Mouse (Mus musculus): ENCODE data around the gene Nrxn1. TPM values are rescaled to one million over a fixed set of nuclear protein-coding genes. Genes with fewer than 3 reads are reported as not detected.
A peak's percentile ranks its signal among the peaks of the same experiment; 100 is the strongest.

Nrxn1 gene
- total RNA-seq, 2 experiments from 2014 or later, result 9.8 to 15.0 TPM

DNA sequence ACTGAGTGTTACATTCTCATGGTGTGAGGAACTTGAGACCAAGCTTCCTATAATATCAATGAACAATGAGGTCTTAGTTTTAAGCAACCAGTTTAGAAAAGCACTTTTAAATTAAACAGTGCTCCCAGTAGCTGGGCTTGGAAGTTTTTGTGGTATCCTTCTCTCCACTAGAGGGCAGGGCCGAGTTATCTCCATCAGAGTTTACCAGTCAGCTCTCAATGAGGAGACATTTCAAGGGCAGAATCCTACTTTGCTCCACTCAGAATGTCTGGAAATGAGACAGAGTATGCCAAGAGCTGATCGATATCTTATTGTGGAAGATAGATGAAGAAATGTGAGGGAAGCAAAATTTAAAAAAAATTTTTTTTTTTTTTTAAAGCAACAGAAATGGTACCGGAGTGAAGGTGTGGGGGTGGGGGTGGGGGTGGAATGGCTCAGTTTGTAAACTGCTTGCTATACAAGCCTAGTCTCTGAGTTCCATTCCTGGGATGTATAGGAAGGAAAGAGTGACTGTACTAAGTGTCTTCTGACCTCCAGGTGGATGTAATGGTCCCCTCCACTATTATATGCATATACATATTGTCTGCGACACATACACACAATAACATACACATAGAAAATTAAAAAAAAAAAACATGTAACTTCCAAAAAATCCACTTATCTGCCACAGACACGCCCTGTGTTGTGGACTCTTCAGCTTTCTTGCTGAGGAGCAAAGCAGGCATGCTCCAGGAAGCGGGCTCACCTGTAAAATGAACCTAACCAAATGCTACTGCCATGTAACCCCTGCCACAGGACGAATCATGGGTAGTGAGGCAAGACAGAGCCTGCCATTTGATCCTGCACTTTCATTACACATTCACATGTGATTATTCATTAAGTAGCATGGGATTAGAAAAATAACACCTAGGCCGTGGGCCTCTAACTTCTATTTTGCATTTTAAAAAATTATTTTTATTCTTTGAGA is 283.4 kb downstream of the Nrxn1 start:
- DNase-seq, result peak; percentile 74

DNA sequence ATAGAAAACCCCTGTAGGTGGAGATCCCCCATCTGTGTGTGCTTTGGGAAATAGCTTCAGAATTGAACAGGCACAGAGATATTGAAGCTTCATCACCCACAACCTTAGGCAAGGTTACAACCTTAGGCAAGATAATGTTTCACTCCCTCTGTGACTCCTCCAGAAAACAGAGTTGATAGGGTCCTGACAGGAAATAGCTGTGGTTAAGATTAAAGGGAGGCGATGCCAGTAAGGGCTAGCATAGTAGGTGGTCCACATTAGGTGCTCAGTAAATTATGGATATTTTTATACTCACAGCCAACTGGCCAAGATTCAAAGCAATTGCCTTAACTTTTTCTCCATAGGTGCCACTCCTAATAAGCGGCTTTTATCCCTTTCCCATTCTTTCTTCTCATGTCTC is 284.6 kb downstream of the Nrxn1 start:
- no peak for DNase-seq

DNA sequence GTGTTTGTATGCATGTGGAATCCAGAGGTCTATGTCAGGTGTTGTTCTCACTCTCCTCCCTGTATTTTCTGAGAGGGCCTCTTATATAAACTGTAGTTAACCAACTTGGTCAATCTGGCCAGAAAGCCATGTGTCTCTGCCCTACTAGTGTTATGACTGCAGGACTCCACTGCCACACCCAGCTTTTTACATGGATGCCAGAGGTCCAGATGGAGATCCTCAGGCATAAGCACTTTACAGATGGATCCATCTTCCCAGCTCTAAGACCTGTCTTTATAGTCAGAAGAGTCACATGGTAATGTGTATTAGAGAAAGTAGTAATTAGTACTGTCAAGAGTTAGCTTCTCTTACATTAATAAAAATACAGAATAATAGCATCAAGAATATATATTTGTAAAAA is 285.7 kb downstream of the Nrxn1 start:
- DNase-seq, result no peak

DNA sequence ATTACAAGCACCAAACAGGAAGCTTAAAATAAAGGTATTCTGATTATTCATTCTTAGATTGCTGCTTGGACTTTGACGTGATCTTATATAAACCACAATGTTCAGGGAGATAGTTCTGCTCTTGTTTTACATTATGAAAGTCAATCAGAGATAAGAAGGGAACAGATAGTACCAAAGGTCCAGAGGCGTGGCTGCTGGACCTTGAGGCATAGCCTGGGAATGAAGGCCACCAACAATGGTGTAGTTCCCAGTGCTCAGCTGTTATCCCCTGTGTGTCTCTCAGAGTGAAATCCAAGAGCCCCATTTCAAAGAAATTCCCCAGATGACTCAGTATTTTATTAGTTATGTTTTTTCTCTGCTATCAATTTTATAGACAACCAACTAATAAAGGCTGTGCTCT is 294.2 kb downstream of the Nrxn1 start:
- DNase-seq, result no peak

DNA sequence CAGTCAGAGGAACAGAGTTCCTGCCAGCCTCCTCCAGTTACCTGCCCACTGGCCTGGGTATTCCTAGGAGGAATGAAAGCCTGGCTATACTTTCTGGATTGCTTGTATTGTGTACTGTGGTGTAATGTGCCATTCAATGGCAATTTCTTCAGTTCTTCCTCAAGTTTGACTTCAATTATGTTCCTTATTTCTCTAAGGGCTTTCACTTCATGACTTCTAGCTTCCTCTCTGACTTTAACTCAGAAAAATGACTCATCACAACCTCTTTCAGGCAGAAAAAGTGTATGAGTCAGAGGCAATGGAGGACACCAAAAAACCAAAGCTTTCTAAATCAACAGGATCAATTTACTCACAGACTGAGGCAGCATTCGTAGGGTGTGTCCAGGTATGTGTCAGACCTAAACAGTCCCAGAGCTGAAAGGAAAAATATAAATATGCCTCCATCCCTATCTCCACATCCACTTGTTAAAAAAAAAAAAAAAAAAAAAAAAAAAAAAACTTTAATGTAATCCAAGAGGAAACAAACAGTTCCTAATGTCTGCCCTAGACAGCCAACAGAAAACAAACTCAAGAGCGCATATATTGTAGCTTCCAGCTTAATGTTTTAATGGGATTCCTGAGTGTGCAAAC is 295.1 kb downstream of the Nrxn1 start:
- DNase-seq, result no peak

DNA sequence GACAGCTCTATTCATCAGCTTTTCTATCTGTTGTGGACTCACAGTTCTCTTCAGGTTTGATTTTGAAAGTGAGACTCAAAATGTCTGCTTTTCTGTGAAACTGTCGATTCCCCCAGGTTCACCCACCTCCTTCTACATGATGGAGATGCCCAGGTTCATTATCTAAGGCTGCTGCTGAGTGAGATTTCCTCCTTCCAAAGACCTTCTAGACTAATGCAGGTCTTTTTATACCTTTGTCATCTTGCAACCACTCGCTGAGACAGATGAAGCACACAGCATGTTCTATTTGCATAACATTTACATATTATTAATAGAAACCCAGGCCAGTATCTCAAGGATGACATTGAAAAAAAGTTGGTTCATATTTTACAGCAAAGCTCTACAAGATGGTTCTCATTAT is 295.9 kb downstream of the Nrxn1 start:
- DNase-seq, result no peak

DNA sequence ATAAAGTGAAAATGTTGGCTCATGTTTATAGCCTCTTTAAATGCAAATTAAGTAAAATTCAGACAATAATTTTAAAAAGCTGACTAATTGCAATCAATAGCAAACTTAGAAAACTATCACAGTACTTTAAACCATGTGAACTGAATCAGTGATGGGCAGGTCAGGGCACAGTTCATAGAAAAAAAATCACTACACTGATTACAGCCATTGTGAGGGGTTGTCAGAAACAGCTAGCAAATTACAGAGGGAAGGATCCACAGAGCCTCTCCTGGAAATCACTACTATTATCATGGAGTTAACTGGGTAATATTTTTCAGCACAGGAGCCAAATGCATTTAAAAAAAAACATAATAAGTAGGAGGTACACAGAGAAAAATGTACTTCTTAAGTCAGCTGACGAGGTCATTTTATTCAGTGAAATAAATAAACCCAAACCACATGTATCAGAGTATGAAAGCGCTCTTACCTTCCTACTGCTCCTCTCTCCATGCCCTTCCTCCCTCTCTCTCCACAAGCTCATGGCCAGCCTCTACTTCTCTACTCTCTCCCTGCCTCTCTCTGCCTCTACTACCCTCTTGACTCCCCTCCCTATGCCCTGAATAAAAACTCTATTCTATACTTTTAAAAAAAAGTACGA is 304.3 kb downstream of the Nrxn1 start:
- DNase-seq, result no peak

DNA sequence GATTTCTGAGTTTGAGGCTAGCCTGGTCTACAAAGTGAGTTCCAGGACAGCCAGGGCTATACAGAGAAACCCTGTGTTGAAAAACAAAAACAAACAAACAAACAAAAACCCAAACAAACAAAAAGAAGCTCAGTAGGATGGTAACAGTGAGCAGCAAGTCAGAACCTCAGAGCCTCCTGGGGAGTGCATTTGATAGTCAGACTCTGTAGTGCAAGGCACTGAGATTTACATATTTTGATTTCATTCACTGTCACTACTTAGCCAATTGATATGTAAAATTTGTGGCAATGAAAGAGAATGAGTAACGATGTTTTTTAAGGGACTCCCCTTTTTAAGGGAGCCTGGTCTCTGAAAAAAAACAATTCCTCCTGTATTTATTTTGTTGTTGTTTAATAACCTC is 304.8 kb downstream of the Nrxn1 start:
- no peak for DNase-seq

DNA sequence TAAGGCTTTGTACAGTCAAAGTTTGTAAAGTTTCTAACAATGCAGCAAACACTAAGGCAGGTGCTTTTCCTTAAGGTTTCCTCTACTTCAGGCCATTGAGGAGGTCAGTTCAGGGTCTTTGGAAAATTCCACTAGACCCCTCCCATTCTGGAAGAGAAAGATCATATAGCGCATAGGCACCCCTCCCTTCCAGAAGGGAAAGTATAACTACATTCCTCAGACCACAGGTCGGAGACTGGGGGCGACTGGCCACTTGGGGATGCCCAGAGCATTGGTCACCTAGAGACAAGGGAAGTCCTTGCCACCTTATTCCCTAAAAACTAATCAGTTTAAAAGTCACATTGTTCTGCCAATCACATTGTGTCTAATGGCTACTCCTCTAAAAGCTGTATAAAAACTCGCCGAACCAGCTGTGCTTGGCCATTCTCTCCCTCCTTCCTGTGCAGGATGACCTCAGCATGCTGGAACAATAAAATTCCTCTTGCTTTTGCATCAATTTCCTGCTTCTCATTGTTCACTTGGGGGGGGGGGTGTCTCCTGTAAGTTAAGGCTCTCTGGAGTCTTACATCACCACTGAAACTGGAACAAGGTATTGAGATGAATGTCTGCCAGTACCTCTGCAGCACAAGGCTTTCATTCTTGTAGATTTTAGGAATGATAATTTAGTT is 305.6 kb downstream of the Nrxn1 start:
- no peak for DNase-seq

DNA sequence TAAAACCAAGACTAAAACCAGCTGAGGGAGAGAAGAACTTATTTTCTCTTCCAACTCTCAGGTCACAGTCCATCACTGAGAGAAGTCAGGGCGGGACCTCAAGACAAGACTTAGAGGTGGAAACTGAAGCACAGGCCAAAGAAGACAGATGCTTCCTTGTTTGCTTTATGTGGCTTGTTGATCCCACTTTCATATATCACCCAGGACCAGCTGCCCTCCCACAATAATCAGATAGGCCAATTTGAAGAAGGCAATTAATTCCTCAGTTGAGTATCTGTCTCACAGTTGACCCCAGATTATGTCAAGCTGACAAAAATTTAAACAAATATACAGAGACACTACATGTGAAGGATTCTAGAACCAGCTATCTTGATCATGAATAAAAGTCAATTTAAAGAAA is 312.4 kb downstream of the Nrxn1 start:
- no peak for DNase-seq

DNA sequence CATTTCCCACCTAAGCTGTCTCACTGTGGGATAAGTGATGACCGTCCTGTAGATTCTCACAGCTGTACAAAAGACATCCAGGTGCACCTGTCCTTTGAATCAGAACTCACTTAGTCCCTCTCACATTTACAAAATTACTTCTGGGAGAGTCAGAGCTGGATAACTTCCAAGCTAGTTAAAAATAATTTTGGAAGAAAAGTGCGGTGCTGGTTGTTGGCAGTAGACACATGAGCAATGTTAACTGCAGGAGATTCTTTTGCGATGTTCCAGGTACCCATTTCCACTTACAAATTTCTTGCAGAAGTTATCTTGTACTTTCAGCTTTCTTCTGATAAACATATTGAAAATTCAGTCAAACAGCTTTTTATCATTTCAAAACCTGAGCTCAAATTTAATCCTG is 317.5 kb downstream of the Nrxn1 start:
- no peak for DNase-seq

DNA sequence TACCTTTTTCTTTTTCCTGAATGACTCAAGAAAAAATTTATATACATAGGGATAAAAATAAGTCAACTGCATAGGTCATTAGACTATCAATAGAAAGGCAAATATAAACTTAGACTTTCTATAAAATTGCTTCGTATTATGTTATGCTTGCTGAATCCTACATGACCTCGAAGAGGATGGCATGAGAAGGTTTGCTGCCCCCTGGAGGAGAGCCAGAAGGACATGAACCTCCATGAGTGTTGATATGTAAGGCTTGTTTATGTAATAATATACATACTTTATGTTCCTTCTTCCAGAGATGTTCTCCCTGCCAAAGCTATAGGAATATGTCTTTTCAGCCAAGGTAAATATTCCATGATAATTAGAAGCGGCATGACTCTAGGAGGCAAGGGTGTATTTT is 319.6 kb downstream of the Nrxn1 start:
- peak; percentile 7 for DNase-seq

DNA sequence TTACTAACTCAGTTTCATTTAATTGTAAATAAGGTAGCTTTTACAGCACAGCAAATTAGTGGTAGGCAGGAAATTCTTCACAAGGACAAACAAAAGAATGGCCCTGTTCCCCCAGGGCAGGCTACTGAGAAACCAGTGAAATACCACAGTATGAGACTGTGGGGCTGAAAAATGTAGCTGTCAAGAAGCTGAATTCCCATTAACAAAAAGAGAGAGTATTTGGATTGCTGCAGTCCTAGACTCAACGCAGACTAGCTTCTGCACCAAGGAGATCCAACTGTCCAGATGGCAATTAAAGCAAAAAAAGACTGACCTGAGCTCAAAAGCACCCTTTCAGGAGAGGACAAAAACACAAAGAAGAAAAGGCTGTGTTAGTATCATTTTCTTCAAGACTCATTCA is 324.7 kb downstream of the Nrxn1 start:
- DNase-seq, result no peak

DNA sequence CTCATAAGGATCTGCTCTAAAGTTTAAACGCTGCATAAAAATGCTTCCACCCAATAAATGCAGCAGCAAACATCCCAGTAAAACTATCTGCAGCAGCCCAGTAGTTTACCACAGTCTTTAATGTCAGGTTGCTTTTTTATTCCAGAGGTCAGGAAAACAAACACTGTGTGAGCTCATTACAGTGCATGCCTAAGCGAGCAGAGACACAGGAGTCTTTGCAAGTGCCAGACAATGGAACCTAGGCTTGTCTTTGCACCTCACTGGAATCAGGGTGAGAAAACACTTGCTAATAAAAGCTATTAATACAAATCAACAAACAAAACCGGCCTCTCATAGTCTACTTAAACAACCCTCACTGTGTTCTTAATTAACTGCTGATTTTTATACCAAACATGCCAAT is 365.7 kb downstream of the Nrxn1 start:
- no peak for DNase-seq

DNA sequence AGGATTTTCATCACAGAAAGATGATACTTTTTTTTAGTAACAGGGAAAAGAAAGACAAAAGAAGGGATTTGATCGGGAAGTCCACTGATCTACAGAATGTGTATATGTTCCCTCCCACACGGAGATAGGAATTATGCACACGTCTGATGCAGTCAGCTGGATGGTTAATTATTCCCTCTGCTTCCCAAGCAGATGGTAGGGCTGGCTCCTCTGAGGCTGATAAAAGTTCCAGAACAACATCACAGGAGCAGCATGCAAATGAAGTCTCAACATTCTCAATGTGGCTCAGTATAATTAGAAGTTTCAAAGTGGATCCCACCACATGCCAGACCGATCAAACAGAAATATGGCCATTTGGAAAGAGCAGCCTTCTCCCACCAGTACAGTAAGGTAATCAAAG is 388.1 kb downstream of the Nrxn1 start:
- DNase-seq, result no peak

DNA sequence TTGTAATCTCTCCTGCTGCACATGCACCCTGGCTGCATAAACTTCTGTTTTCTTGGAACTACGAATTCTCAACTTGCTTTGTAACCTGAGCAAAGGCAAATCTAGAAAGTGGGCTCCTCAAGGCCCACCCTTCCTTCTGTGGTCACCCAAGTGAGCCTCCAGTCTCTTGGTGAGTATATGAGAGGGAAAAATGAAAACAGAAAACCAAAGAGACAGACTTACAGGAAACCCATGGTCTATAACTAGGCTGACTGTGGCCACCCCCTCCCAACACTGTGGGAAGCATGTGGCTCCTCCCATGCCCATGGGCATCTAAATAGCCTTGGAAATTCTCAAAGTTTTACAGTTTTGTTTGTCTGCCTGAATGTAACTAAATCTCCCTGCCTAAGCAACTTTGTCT is 390.2 kb downstream of the Nrxn1 start:
- DNase-seq, result no peak

DNA sequence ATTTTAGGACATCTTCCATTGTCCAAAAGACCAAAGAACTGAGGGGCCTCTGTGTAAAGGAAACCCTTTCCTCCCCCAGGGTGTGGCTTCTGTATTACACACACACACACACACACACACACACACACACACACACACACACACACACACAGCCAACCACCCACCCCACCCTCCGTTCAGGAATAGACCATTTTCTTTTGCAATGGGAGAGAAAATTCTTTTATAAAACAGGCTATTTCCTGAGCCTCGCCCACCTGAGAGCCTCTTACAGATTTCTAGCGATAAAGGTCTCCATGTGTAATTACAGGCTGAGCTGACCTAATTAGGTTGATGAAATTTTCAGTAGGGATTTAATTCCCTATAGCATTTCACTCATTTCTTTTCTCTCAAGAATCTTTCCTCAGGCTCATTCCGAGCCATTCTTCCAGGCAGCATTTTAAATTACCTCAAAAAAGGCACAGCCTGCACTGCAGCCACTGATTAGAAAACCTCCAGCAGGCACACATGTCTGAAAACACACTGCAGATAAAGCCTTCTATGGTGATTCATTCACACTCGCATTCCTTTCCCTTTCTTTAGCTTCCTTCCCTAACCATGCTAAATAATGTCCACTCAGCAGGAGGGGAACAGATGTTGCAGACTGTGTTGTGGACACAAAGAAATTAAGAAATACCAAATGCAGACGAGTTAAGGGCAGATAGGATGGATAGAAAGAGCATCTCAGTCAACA is 396.6 kb downstream of the Nrxn1 start:
- DNase-seq, result no peak

DNA sequence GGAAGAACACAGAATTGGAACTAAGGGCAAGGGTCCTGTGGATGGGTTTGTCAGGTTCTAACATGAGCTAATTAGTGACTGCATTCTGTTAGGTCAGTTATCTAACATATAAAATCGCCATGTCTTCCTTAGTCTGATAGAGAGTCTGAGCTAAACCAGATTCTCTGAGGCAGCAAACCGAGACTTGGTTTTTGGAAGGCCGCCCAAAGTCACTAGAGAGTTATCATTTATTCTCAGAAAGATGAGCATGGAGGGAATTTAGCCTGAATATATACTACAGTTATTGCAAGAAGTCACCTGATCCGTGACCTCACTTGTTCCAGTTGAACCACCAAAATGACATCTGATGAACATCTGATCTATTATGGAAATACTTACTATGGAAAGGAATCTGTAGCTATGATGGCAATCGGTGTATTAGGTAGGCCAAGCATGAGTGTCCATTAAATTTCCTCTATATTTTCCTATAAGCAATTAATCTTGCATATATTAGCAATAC is 397.7 kb downstream of the Nrxn1 start:
- DNase-seq, result no peak

DNA sequence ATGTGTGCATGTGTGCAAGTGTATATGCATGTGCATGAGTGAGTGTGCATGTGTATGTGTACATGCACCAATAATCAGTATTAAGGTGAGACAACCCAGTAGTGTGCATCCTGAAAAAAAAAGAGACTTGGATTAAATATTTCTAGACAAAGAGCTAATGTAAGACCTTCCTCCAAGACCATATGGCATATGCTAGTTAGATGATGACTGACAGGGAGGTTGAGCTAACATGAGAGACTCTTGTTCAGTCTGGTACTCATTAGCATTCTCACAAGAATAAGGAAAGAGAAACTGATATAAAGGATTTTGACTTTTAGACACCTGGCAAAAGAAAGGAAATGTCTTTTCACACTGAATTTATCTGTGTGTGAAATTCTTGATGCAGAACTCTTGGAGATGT is 408.7 kb downstream of the Nrxn1 start:
- no peak for DNase-seq

DNA sequence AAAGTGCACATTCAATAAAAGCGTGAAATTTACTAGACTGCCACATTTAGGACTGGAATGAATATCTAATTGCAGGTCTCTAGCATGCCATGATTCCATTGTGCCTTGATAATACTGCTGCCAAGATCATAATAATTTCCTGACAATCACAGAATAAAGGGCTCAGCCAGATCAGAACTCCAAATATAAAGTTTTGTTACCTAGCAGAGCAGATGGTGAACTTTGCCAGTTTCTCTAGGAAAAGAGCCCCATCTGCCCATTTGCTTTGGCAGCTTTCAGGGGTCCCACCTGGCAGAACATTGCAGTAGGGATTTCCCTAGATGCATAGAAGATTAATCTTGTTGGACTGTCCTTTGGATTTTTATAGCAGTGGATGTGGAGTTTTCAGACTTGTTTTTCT is 411.9 kb downstream of the Nrxn1 start:
- DNase-seq, result no peak

DNA sequence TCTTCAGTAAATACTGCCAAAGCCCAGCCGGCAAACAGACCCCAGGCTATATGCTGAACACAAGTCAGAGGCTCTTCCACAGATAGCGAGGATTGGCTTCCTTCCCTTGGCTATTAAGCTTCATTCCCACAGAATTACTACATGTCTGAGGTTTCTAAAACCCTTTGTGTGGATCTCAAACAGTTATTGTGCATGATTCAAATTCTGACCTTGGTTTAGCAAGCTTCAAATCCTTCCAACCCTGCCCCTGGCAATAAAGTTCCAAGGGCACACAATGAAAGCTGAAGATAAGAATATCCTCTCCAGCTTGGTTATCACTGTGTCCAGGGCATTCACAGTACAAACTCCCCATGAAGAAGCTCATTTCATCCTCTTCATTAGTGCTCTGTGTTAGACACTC is 416.2 kb downstream of the Nrxn1 start:
- DNase-seq, result peak; percentile 8

DNA sequence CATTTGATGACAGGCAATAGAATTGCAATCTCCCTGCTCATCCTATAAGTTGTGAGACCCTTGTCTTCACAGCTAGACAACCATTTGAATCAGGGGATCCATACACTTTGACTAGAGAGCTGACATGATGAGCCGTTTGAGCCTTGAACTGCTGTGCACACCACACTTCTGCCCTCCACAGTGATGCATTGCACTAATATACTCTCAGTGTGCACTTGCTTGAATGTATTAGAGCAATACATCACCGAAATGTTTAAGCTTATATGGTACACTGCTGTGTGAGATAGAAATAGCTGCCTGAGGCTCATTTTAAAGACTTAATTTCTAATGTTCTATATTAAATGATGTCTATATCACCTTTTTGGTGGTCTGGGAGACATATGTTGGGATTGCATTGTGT is 430.6 kb downstream of the Nrxn1 start:
- DNase-seq, result no peak

Measured in adrenal gland, postnatal 10 days (tissue).